Mouse (Mus musculus): ENCODE results near the gene Focad. TPM values are rescaled to one million over a fixed set of nuclear protein-coding genes. Genes with fewer than 3 reads are reported as not detected.

Focad gene
- polyA plus RNA-seq, 1 experiment from 2014 or later, result 14.8 TPM

GRCm38 (mm10) chr4:88438990-88439329 lies 344.5 kb downstream of the Focad start:
- peaks cover 29% of the 10 kb centered on the region for H3K4me1 ChIP-seq
- no peaks in the 10 kb centered on the region for H3K36me3 ChIP-seq
- 5% methylated on average over 4 of the region's 4 CpGs for WGBS
- peak overlapping the region; percentile 85 for H3K27ac ChIP-seq
- no peaks in the 10 kb centered on the region for H3K9me3 ChIP-seq
- no peaks in the 10 kb centered on the region for H3K27me3 ChIP-seq (ENCODE audit: insufficient read depth, poor library complexity, severe bottlenecking)
- H3K4me3 ChIP-seq, result peak overlapping the region; percentile 65
- DNase-seq (ENCODE audit: low spot score), result no peak

GRCm38 (mm10) chr4:88439669-88440123 lies 345.3 kb downstream of the Focad start:
- Histone ChIP-seq H3K27ac (no peak overlapping the region), H3K4me1 (peaks cover 29% of the 10 kb centered on the region), H3K36me3 (no peaks in the 10 kb centered on the region), H3K9me3 (no peaks in the 10 kb centered on the region), H3K27me3 (ENCODE audit: insufficient read depth, poor library complexity, severe bottlenecking) (no peaks in the 10 kb centered on the region), H3K4me3 (no peak overlapping the region)
- WGBS, result 67% methylated on average over 6 of the region's 6 CpGs
- DNase-seq (ENCODE audit: low spot score), result no peak

GRCm38 (mm10) chr4:88440814-88441213 lies 346.4 kb downstream of the Focad start:
- Histone ChIP-seq H3K27me3 (ENCODE audit: insufficient read depth, poor library complexity, severe bottlenecking) (no peaks in the 10 kb centered on the region), H3K4me1 (peaks cover 29% of the 10 kb centered on the region), H3K4me3 (no peak overlapping the region), H3K9me3 (no peaks in the 10 kb centered on the region), H3K27ac (no peak overlapping the region), H3K36me3 (no peaks in the 10 kb centered on the region)
- 78% methylated on average over 7 of the region's 7 CpGs for WGBS
- no peak for DNase-seq (ENCODE audit: low spot score)

- no peaks in the 10 kb centered on the region for H3K36me3 ChIP-seq
- no peaks in the 10 kb centered on the region for H3K9me3 ChIP-seq
- H3K27me3 ChIP-seq (ENCODE audit: insufficient read depth, poor library complexity, severe bottlenecking), result no peaks in the 10 kb centered on the region
- H3K4me3 ChIP-seq, result no peak overlapping the region
- no peaks in the 10 kb centered on the region for H3K4me1 ChIP-seq
- 40% methylated on average over 2 of the region's 2 CpGs for WGBS
- no peak for DNase-seq (ENCODE audit: low spot score)
- H3K27ac ChIP-seq, result no peak overlapping the region
These were observed 354.5 kb downstream of the Focad start for GRCm38 (mm10) chr4:88448976-88449375.

- no peaks in the 10 kb centered on the region for H3K9me3 ChIP-seq
- no peak overlapping the region for H3K4me3 ChIP-seq
- 90% methylated on average over 1 of the region's 1 CpGs for WGBS
- H3K4me1 ChIP-seq, result no peaks in the 10 kb centered on the region
- no peaks in the 10 kb centered on the region for H3K36me3 ChIP-seq
- no peak for DNase-seq (ENCODE audit: low spot score)
- no peak overlapping the region for H3K27ac ChIP-seq
- no peaks in the 10 kb centered on the region for H3K27me3 ChIP-seq (ENCODE audit: insufficient read depth, poor library complexity, severe bottlenecking)
These were observed 355.8 kb downstream of the Focad start for GRCm38 (mm10) chr4:88450087-88450765.

- Histone ChIP-seq H3K27me3 (ENCODE audit: insufficient read depth, poor library complexity, severe bottlenecking) (no peaks in the 10 kb centered on the region), H3K27ac (no peak overlapping the region), H3K4me1 (0 out of 2 replicates have a peak, but pooled peaks cover 3% of the 10 kb centered on the region), H3K4me3 (no peak overlapping the region), H3K9me3 (no peaks in the 10 kb centered on the region), H3K36me3 (no peaks in the 10 kb centered on the region)
- no peak for DNase-seq (ENCODE audit: low spot score)
- 88% methylated on average over 1 of the region's 1 CpGs for WGBS
These were observed 363.7 kb downstream of the Focad start for GRCm38 (mm10) chr4:88458093-88458492.

GRCm38 (mm10) chr4:88458673-88459072 lies 364.2 kb downstream of the Focad start:
- Histone ChIP-seq H3K4me1 (0 out of 2 replicates have a peak, but pooled peaks cover 5% of the 10 kb centered on the region), H3K36me3 (no peaks in the 10 kb centered on the region), H3K27ac (no peak overlapping the region), H3K4me3 (no peak overlapping the region), H3K9me3 (no peaks in the 10 kb centered on the region), H3K27me3 (ENCODE audit: insufficient read depth, poor library complexity, severe bottlenecking) (no peaks in the 10 kb centered on the region)
- no peak for DNase-seq (ENCODE audit: low spot score)
- WGBS, result 64% methylated on average over 2 of the region's 2 CpGs

MicroRNAs within 50 kb of the gene (microRNA counts, 519-probe panel; counts per million panel counts)
- not detected for microRNA mmu-miR-491

Small RNAs within 50 kb of the gene (microRNA-seq; reads per million reads assigned to microRNA genes)
- gene Mir491, result 2.3 reads per million

Other genes starting within 250 kb of the Focad start
- gene Mllt3, start 61.3 kb upstream of the Focad start, polyA plus RNA-seq (2016; fragmentation: Nextera tagmentation; extraction: Ambion mirVana), result 56.3 and 68.9 TPM in 2 replicates